ENCODE assay signal across 25 mouse cellular contexts in the genomic region with DNA sequence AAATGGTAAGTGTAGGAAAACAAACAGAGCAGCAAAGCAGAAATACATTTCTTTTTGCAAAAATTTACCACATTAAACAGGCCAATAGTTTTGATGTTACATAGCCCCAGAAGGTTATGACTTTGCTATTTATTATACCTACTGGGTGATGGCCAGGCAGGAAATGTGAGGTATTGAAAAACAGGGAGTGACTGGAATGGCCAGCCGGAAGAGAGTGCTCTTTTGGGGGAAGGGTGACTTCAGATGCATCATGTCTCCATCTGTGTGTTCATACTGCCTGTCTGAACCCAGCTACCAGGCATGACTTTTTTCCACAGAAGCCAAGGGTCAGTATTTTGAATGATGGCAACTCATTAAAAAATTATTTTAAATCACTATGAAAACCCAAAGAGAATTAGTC.
DNase-seq lines count a peak whose midpoint lies in the region; ATAC-seq and TF ChIP-seq lines count a peak whose summit lies in the region.
"Had no signal": no experiment of that assay in that cellular context is flagged by ENCODE, and none has a peak within 500 bp of the region (broad histone marks: within the 10 kb centered on the region; RNA-seq: fewer than 3 reads in every experiment).

No protein-coding gene starts in this region.

- no peaks in the 10 kb centered on the region for H3K27me3 ChIP-seq in hindbrain, embryonic 15.5 days
- no peaks in the 10 kb centered on the region for H3K27me3 ChIP-seq in hindbrain, embryonic 11.5 days (ENCODE audit: control insufficient read depth, insufficient read depth, low read length)
- H3K27me3 ChIP-seq: embryonic facial prominence, embryonic 13.5 days; heart, embryonic 15.5 days; hindbrain, embryonic 12.5 days; lung, embryonic 15.5 days; midbrain, embryonic 13.5 days had no signal

- TF ChIP-seq CTCF in gastrocnemius, adult 2 months (IDR thresholded peaks at IDR 0.05), result no peak

- H3K36me3 ChIP-seq in hindbrain, embryonic 15.5 days, result no peaks in the 10 kb centered on the region
- H3K36me3 ChIP-seq in hindbrain, embryonic 11.5 days (ENCODE audit: control insufficient read depth, insufficient read depth, low read length), result no peaks in the 10 kb centered on the region
- H3K36me3 ChIP-seq: embryonic facial prominence, embryonic 13.5 days; heart, embryonic 15.5 days; hindbrain, embryonic 12.5 days; liver, embryonic 15.5 days; lung, embryonic 15.5 days; midbrain, embryonic 13.5 days had no signal

- no peak for DNase-seq in gastrocnemius, adult 2 months
- no peak for DNase-seq in gastrocnemius, postnatal 25 days
- no peak for DNase-seq in hindbrain, embryonic 11.5 days (ENCODE audit: low spot score)
- peak; percentile 21 for DNase-seq in kidney, postnatal 14 days
- DNase-seq in kidney, postnatal 25 days, result no peak
- DNase-seq: cerebellum, adult 8-10 months; cerebellum, postnatal 36 days; embryo, embryonic 11 days; layer of hippocampus, adult 9-11 months; liver; lung, postnatal 36 days; thymus, adult 18-20 months; thymus, postnatal 4 days had no signal

- intact Hi-C loops in gastrocnemius, adult 2 months (cut with DNase I), result no loop called here

- no peak for ATAC-seq in hindbrain, embryonic 15.5 days (ENCODE audit: low FRiP score, low read depth)
- no peak for ATAC-seq in hindbrain, embryonic 11.5 days (ENCODE audit: low FRiP score)
- no peak for ATAC-seq in granulocyte monocyte progenitor cell, adult 5-6 weeks (replicated peaks; ENCODE audit: poor library complexity, severe bottlenecking)
- ATAC-seq: forebrain, embryonic 13.5 days; midbrain, embryonic 13.5 days had no signal

- no peak overlapping the region for H3K4me2 ChIP-seq in hindbrain, embryonic 15.5 days
- H3K4me2 ChIP-seq in hindbrain, embryonic 11.5 days (replicated peaks; ENCODE audit: low read depth, low read length), result no peak overlapping the region
- H3K4me2 ChIP-seq: embryonic facial prominence, embryonic 13.5 days; forebrain, embryonic 13.5 days; heart, embryonic 15.5 days; hindbrain, embryonic 12.5 days; liver, embryonic 15.5 days; lung, embryonic 15.5 days; midbrain, embryonic 13.5 days had no signal

- H3K27ac ChIP-seq in gastrocnemius, adult 2 months, result peak overlapping the region; percentile 74
- 0 out of 2 replicates have a peak overlapping the region, but pooled peaks have one; percentile 29 for H3K27ac ChIP-seq in hindbrain, embryonic 15.5 days (replicated peaks)
- no peak overlapping the region for H3K27ac ChIP-seq in hindbrain, embryonic 11.5 days (ENCODE audit: low read depth, low read length)
- H3K27ac ChIP-seq: embryonic facial prominence, embryonic 13.5 days; forebrain, embryonic 13.5 days; heart, embryonic 15.5 days; left cerebral cortex, adult 2 months; liver, embryonic 15.5 days; lung, embryonic 15.5 days had no signal

- peaks cover 17% of the 10 kb centered on the region for H3K4me1 ChIP-seq in hindbrain, embryonic 15.5 days (replicated peaks)
- H3K4me1 ChIP-seq in hindbrain, embryonic 11.5 days (replicated peaks; ENCODE audit: control insufficient read depth, insufficient read depth, low read length), result 0 out of 2 replicates have a peak, but pooled peaks cover 3% of the 10 kb centered on the region
- H3K4me1 ChIP-seq: liver, embryonic 15.5 days; megakaryocyte, embryonic 14.5 days had no signal

- H3K9me3 ChIP-seq in hindbrain, embryonic 15.5 days, result no peaks in the 10 kb centered on the region
- H3K9me3 ChIP-seq in hindbrain, embryonic 11.5 days (ENCODE audit: control insufficient read depth, low read length), result no peaks in the 10 kb centered on the region
- H3K9me3 ChIP-seq: embryonic facial prominence, embryonic 13.5 days; forebrain, embryonic 13.5 days; heart, embryonic 15.5 days; hindbrain, embryonic 12.5 days; liver, embryonic 15.5 days; lung, embryonic 15.5 days; megakaryocyte, embryonic 14.5 days; midbrain, embryonic 13.5 days had no signal

- H3K4me3 ChIP-seq in gastrocnemius, adult 2 months, result no peak overlapping the region
- H3K4me3 ChIP-seq in hindbrain, embryonic 15.5 days, result no peak overlapping the region
- no peak overlapping the region for H3K4me3 ChIP-seq in hindbrain, embryonic 11.5 days (ENCODE audit: low read depth, low read length)
- H3K4me3 ChIP-seq: embryonic facial prominence, embryonic 13.5 days; erythroblast, embryonic 14.5 days; forebrain, embryonic 13.5 days; heart, embryonic 15.5 days; hindbrain, embryonic 12.5 days; left cerebral cortex, adult 2 months; liver, embryonic 15.5 days; lung, embryonic 15.5 days; megakaryocyte, embryonic 14.5 days; midbrain, embryonic 13.5 days had no signal

- no peak overlapping the region for H3K9ac ChIP-seq in hindbrain, embryonic 15.5 days
- no peak overlapping the region for H3K9ac ChIP-seq in hindbrain, embryonic 11.5 days (ENCODE audit: low read depth, low read length)
- H3K9ac ChIP-seq: embryonic facial prominence, embryonic 13.5 days; forebrain, embryonic 13.5 days; heart, embryonic 15.5 days; liver, embryonic 15.5 days; lung, embryonic 15.5 days; midbrain, embryonic 13.5 days had no signal

- 59% methylated on average over 1 of the region's 1 CpGs for WGBS in hindbrain, embryonic 15.5 days
- 55% methylated on average over 1 of the region's 1 CpGs for WGBS in hindbrain, embryonic 11.5 days
